Mouse (Mus musculus) small intestine, adult 2 months (tissue): ENCODE measurements around the gene Cdca8. TPM values are rescaled to one million over a fixed set of nuclear protein-coding genes. Genes with fewer than 3 reads are reported as not detected.

Experiments
- H3K27ac ChIP-seq: fragments of 200-500 bp; 2 replicates; pipeline ENCODE4 v1.5.1; 2012; ENCODE audit warnings: low read depth, low read length, control low read depth, inconsistent platforms; ENCODE audit not compliant: insufficient read depth
- H3K27me3 ChIP-seq: fragments of 200-500 bp; 2 replicates; pipeline ENCODE4 v1.6.1; 2012; ENCODE audit warnings: mild to moderate bottlenecking, moderate library complexity, low read length, inconsistent platforms; ENCODE audit not compliant: control insufficient read depth, insufficient read depth
- H3K36me3 ChIP-seq: fragments of 200-500 bp; 2 replicates; pipeline ENCODE4 v1.6.1; 2012; ENCODE audit warnings: mild to moderate bottlenecking, low read length, control low read depth, inconsistent platforms; ENCODE audit not compliant: control insufficient read depth, insufficient read depth
- H3K4me1 ChIP-seq: fragments of 200-500 bp; 2 replicates; pipeline ENCODE4 v1.6.1; 2012; ENCODE audit warnings: low read length, inconsistent platforms, mixed read lengths; ENCODE audit not compliant: control insufficient read depth, insufficient read depth, insufficient read length
- H3K4me3 ChIP-seq: fragments of 200-500 bp; 2 replicates; pipeline ENCODE4 v1.5.1; 2012; ENCODE audit warnings: low read depth, mild to moderate bottlenecking, control low read depth, inconsistent platforms, low read length, moderate library complexity
- CTCF ChIP-seq: fragments of 200-500 bp; IDR thresholded peaks from 2 replicates; pipeline ENCODE4 v1.5.1; 2012; ENCODE audit warnings: low read depth, mild to moderate bottlenecking, control low read depth, inconsistent platforms, low read length, moderate library complexity, mixed read lengths; ENCODE audit not compliant: insufficient replicate concordance, insufficient read length; ENCODE audit errors: extremely low read depth
- POLR2A ChIP-seq: fragments of 200-500 bp; IDR thresholded peaks from 2 replicates; pipeline ENCODE4 v1.6.1; 2012; ENCODE audit warnings: low read depth, mild to moderate bottlenecking, control low read depth, inconsistent platforms, low read length, moderate library complexity
- WGBS: fragments of 180-500 bp; shearing (Covaris S2); methylation state at CpG from one replicate; pipeline ENCODE4 v1.1.7; 2018; 5-methylcytosine and 5-hydroxymethylcytosine counted together
- polyA plus RNA-seq: library from polyadenylated mRNA; depleted of rRNA; stranded (reverse); fragments of >200 nt; gene quantifications from 2 replicates; pipeline ENCODE4 v1.2.3, GENCODE M21; 2012

Cdca8 gene
- polyA plus RNA-seq, 1 experiment, result 18.7 TPM

DNA sequence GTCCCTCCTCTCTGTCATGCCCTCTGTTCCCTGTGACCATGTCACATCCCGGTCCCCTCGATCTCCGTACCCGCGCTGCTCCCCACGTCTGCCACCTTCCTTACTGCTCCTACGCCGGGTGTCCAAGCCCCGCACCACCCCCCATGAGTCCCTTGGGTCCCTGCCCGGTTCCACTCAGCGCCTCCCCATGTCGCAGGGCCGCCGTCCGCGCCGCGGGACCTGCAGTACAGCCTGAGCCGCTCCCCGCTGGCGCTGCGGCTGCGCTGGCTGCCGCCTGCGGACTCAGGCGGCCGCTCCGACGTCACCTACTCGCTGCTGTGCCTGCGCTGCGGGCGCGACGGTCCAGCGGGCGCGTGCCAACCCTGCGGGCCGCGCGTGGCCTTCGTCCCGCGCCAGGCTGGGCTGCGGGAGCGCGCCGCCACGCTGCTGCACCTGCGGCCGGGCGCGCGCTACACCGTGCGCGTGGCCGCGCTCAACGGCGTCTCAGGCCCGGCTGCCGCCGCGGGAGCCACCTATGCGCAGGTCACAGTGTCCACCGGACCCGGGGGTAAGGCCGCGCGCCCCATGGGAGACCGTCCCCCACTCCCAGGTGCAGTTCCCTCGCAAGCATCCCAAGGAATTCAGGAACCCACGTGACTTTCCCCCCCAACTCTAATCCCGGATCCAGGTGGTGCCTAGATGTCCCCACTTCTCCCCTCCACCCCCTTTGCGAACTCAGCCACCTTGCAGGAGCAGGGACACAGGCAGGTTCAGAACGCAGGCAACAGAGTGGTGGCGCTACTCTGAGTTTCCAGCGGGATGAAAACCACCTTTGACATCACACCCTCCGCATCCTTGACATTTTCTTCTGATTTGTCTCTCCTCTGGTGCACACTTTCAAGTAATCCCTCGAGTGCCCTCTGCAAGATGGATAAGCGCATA lies 44.3 kb downstream of the Cdca8 start:
- Histone ChIP-seq H3K27ac (no peak overlapping the region), H3K4me3 (peak overlapping the region; percentile 30), H3K36me3 (no peaks in the 10 kb centered on the region), H3K4me1 (no peaks in the 10 kb centered on the region), H3K27me3 (peaks cover 19% of the 10 kb centered on the region)
- 3% methylated on average over 83 of the region's 83 CpGs for WGBS
- TF ChIP-seq CTCF (no peak), POLR2A (no peak)

DNA sequence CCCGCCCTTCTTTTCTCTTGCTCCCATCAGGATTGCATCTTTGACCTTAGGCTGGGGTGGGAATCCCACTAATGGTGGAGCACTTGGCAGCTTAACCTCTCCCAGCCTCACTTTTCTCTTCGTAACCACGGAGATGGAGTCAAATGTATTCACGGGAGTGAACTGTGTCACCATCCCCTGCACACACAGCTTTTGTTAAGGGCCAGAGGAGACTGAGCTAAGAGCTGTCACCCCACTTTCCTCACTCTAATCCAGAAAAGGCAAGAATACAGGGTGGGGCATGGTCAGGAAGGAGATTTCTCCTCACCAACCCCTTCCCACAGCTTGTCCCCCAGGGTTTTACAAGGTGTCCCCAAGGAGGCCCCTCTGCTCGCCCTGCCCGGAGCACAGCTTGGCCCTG lies 45.3 kb downstream of the Cdca8 start:
- TF ChIP-seq CTCF, result no peak
- no peak for TF ChIP-seq POLR2A
- 30% methylated on average over 6 of the region's 6 CpGs for WGBS
- H3K36me3 ChIP-seq, result no peaks in the 10 kb centered on the region

DNA sequence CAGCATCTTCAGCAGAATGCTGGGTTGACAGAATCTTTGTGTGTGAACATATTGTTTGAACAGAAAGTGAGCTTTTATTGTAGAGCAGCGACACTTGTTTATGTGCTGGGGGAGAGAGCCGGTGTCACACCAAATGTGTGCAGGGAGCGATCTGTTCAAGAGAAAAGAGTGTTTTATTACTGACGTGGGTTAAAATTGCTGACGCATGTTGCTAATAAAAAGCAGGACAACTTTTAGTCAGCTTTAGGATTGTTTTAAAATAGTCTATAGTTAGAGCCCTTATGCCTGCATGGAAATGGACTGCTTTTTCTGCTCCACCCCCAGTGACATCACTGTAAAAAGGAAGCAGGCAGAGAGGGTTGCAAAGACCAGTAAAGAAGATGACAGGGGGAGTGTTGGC lies 48.3 kb downstream of the Cdca8 start:
- no peak for TF ChIP-seq POLR2A
- no peak for TF ChIP-seq CTCF
- Histone ChIP-seq H3K36me3 (no peaks in the 10 kb centered on the region), H3K4me1 (no peaks in the 10 kb centered on the region), H3K4me3 (no peak overlapping the region), H3K27ac (no peak overlapping the region), H3K27me3 (peaks cover 21% of the 10 kb centered on the region)
- WGBS, result 74% methylated on average over 5 of the region's 5 CpGs

More for the DNA sequence above, 45.3 kb downstream of the Cdca8 start:
- Histone ChIP-seq H3K4me3 (no peak overlapping the region), H3K27ac (no peak overlapping the region), H3K27me3 (peaks cover 19% of the 10 kb centered on the region), H3K4me1 (no peaks in the 10 kb centered on the region)

DNA sequence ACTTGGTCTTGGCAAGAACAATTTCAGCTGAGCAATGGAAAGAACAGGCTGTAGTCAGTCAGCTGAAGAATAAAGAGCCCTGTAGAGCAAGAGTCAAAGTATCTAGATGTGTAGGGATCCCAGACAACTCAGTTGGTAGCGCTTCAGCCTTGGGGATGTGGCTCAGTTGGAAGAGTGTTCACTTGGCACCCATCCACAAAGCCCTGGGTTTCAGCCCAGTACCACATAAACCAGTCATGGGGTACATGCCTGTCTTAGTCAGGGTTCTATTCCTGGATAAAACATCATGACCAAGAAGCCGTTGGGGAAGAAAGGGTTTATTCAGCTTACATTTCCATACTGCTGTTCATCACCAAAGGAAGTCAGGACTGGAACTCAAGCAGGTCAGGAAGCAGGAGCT lies 49.2 kb downstream of the Cdca8 start:
- 83% methylated on average over 2 of the region's 2 CpGs for WGBS
- Histone ChIP-seq H3K27me3 (peaks cover 15% of the 10 kb centered on the region), H3K36me3 (no peaks in the 10 kb centered on the region)

DNA sequence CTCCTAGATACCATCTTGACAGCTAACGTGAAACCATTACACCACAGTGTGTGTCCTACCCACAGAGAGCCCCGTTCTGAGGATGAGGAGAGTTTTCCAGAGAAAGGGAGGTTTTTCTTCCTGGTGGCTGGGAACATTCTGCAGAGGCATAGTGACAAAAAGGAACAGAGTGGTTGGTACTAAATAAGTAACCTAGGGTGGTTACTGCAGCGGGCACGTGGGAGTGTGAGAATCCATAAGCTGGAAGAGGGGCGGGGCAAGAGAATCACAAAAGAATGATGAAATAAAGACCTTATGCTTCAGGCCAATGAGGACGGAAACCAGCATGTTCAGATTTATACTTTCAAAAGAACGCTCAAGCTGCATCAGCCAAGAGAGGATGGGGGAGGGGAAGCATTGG lies 50.4 kb downstream of the Cdca8 start:
- 66% methylated on average over 7 of the region's 7 CpGs for WGBS
- Histone ChIP-seq H3K36me3 (no peaks in the 10 kb centered on the region), H3K27me3 (0 out of 2 replicates have a peak, but pooled peaks cover 3% of the 10 kb centered on the region), H3K27ac (no peak overlapping the region), H3K4me3 (no peak overlapping the region), H3K4me1 (no peaks in the 10 kb centered on the region)
- TF ChIP-seq CTCF (no peak), POLR2A (no peak)

More for the DNA sequence above, 49.2 kb downstream of the Cdca8 start:
- Histone ChIP-seq H3K4me1 (no peaks in the 10 kb centered on the region), H3K4me3 (no peak overlapping the region), H3K27ac (no peak overlapping the region)
- TF ChIP-seq CTCF (no peak), POLR2A (no peak)

DNA sequence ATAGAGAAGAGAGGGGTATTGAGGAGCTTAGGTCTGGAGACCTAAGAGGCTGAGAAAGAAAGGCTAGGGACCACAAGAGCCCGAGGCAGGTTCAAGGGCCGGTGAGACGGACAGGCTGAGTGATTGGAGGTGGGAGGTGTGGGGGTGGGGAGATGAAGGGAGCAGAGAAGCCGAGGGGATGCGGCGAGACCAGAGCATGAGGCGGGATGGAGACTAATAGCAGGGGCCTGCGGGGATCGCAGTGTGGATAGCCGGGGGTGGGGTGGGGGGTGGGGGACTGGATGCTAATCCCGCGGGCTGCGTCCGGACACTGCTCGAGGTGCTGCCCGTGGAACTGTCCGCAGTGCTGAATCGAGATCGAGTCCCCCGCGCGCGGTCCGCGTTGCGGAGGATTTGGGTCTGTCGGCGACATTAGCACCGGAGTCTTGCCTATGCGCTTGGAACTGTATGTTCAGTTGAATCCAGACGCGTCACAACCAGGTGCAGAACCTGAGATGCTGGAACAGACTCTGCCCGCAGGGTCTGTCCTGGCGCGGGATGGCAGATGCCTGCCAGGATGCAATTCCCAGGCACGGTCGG lies 56.9 kb downstream of the Cdca8 start:
- no peak for TF ChIP-seq CTCF
- TF ChIP-seq POLR2A, result no peak
- no peaks in the 10 kb centered on the region for H3K36me3 ChIP-seq
- peaks cover 23% of the 10 kb centered on the region for H3K27me3 ChIP-seq
- no peak overlapping the region for H3K4me3 ChIP-seq
- H3K27ac ChIP-seq, result no peak overlapping the region
- WGBS, result 5% methylated on average over 37 of the region's 37 CpGs
- peaks cover 6% of the 10 kb centered on the region; the same call in 1 of the 2 replicates for H3K4me1 ChIP-seq

DNA sequence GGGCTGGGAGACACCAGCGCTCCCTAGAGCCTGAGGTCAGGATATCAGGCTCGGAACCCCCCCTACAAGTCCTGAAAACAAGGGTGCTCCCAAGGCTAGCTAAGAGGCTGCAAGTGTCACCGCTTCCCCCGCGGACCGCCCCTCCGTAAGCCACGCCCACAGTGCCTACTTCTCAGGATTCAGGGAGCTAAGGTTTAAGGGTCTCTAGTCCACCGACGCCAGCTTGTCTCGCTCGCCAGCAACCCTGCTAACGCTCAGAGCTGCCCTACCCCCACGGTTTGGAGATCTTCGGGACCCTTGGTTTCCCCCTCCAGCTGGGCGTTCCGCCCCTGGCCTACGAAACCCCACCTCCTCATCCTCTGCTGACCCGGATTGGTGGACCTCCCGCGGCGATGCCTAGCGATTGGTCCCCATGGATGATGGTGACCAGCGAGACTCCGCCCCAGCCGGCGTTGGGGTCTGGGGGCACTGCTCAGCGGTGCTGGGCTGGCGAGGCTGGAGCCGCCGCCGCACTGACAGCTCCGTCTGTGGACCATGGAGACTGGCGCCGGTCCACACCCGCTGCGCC lies 57.7 kb downstream of the Cdca8 start:
- Histone ChIP-seq H3K27ac (no peak overlapping the region), H3K27me3 (peaks cover 23% of the 10 kb centered on the region), H3K36me3 (no peaks in the 10 kb centered on the region), H3K4me3 (no peak overlapping the region; the same call in 1 of the 2 replicates), H3K4me1 (peaks cover 6% of the 10 kb centered on the region; the same call in 1 of the 2 replicates)
- TF ChIP-seq CTCF (no peak), POLR2A (no peak)
- WGBS, result 4% methylated on average over 37 of the region's 37 CpGs
